Mouse (Mus musculus) neural tube, embryonic 14.5 days (tissue): ENCODE data around the gene Adap1. TPM values are rescaled to one million over a fixed set of nuclear protein-coding genes. Genes with fewer than 3 reads are reported as not detected.

Experiments used
- ATAC-seq: fragments of 200-750 bp; cut with Nextera tagmentation; 2 replicates; pipeline ENCODE4 v1.8.0; 2017; ENCODE audit warnings: low read depth, mild to moderate bottlenecking, moderate TSS enrichment, moderate library complexity
- H3K27ac ChIP-seq: fragments of 300-500 bp; sonication (generic); 2 replicates; pipeline ENCODE4 v1.5.1; 2014; ENCODE audit warnings: low read depth, mild to moderate bottlenecking, control low read depth, low read length, moderate library complexity, mixed read lengths
- H3K27me3 ChIP-seq: fragments of 300-500 bp; sonication (generic); 2 replicates; pipeline ENCODE4 v1.6.1; 2014; ENCODE audit warnings: low read length; ENCODE audit not compliant: control insufficient read depth, insufficient read depth
- H3K36me3 ChIP-seq: fragments of 300-500 bp; sonication (generic); 2 replicates; pipeline ENCODE4 v1.6.1; 2014; ENCODE audit warnings: low read length, mixed read lengths; ENCODE audit not compliant: control insufficient read depth, insufficient read depth
- H3K4me1 ChIP-seq: fragments of 300-500 bp; sonication (generic); 2 replicates; pipeline ENCODE4 v1.6.1; 2014; ENCODE audit warnings: low read length; ENCODE audit not compliant: control insufficient read depth, insufficient read depth
- H3K4me2 ChIP-seq: fragments of 300-500 bp; sonication (generic); 2 replicates; pipeline ENCODE4 v1.6.1; 2014; ENCODE audit warnings: mild to moderate bottlenecking, low read depth, low read length, control low read depth
- H3K4me3 ChIP-seq: fragments of 300-500 bp; sonication (generic); 2 replicates; pipeline ENCODE4 v1.5.1; 2014; ENCODE audit warnings: low read depth, low read length, control low read depth, mixed read lengths
- H3K9ac ChIP-seq: fragments of 300-500 bp; sonication (generic); replicated peaks from 2 replicates; pipeline ENCODE4 v1.6.1; 2014; ENCODE audit warnings: low read depth, mild to moderate bottlenecking, control low read depth, low read length, mixed read lengths
- H3K9me3 ChIP-seq: fragments of 300-500 bp; sonication (generic); 2 replicates; pipeline ENCODE4 v1.6.1; 2016; ENCODE audit warnings: low read length; ENCODE audit not compliant: control insufficient read depth
- WGBS: fragments of 180-500 bp; shearing (Covaris S2); extraction: QIAGEN DNeasy Blood & Tissue Kit; methylation state at CpG from one replicate; pipeline ENCODE4 v1.1.7; 2014; 5-methylcytosine and 5-hydroxymethylcytosine counted together
- polyA plus RNA-seq: library from polyadenylated mRNA; unstranded; fragments of >200 nt; fragmentation: Nextera tagmentation; extraction: Ambion mirVana; gene quantifications from 2 replicates; pipeline ENCODE4 v1.2.1, GENCODE M21; 2014

Adap1 gene
- polyA plus RNA-seq, 1 experiment from 2014 or later = 64.6 TPM

GRCm38 (mm10) chr5:139302101-139302500, 23.3 kb downstream of the Adap1 start:
- no peak for ATAC-seq
- Histone ChIP-seq H3K36me3 (no peaks in the 10 kb centered on the region), H3K4me1 (no peaks in the 10 kb centered on the region), H3K27ac (no peak overlapping the region), H3K4me3 (no peak overlapping the region), H3K9me3 (no peaks in the 10 kb centered on the region), H3K4me2 (no peak overlapping the region), H3K9ac (no peak overlapping the region), H3K27me3 (no peaks in the 10 kb centered on the region)
- 89% methylated on average over 6 of the region's 6 CpGs for WGBS

GRCm38 (mm10) chr5:139297745-139298144, 27.7 kb downstream of the Adap1 start:
- Histone ChIP-seq H3K36me3 (no peaks in the 10 kb centered on the region), H3K27ac (no peak overlapping the region), H3K9me3 (no peaks in the 10 kb centered on the region), H3K4me3 (no peak overlapping the region), H3K4me1 (no peaks in the 10 kb centered on the region), H3K9ac (no peak overlapping the region), H3K4me2 (no peak overlapping the region), H3K27me3 (no peaks in the 10 kb centered on the region)
- ATAC-seq = no peak
- WGBS = 74% methylated on average over 5 of the region's 5 CpGs

GRCm38 (mm10) chr5:139297092-139297491, 28.3 kb downstream of the Adap1 start:
- ATAC-seq = no peak
- H3K9me3 ChIP-seq = no peaks in the 10 kb centered on the region
- no peaks in the 10 kb centered on the region for H3K27me3 ChIP-seq
- H3K27ac ChIP-seq = no peak overlapping the region
- WGBS = 90% methylated on average over 10 of the region's 10 CpGs
- no peak overlapping the region for H3K4me3 ChIP-seq
- no peaks in the 10 kb centered on the region for H3K36me3 ChIP-seq
- H3K4me1 ChIP-seq = no peaks in the 10 kb centered on the region
- H3K4me2 ChIP-seq = no peak overlapping the region
- no peak overlapping the region for H3K9ac ChIP-seq

- WGBS = 84% methylated on average over 2 of the region's 2 CpGs
- Histone ChIP-seq H3K4me2 (no peak overlapping the region), H3K9ac (no peak overlapping the region), H3K9me3 (no peaks in the 10 kb centered on the region), H3K4me1 (no peaks in the 10 kb centered on the region), H3K27ac (no peak overlapping the region), H3K4me3 (no peak overlapping the region), H3K27me3 (no peaks in the 10 kb centered on the region), H3K36me3 (no peaks in the 10 kb centered on the region)
- ATAC-seq = no peak
These were observed 31.3 kb downstream of the Adap1 start for GRCm38 (mm10) chr5:139294089-139294488.

GRCm38 (mm10) chr5:139291811-139292560, 33.4 kb downstream of the Adap1 start:
- Histone ChIP-seq H3K27me3 (no peaks in the 10 kb centered on the region), H3K27ac (no peak overlapping the region), H3K4me2 (no peak overlapping the region), H3K36me3 (no peaks in the 10 kb centered on the region), H3K9me3 (no peaks in the 10 kb centered on the region), H3K9ac (no peak overlapping the region), H3K4me3 (no peak overlapping the region), H3K4me1 (no peaks in the 10 kb centered on the region)
- ATAC-seq = no peak
- 66% methylated on average over 6 of the region's 6 CpGs for WGBS

- Histone ChIP-seq H3K4me1 (no peaks in the 10 kb centered on the region), H3K9me3 (no peaks in the 10 kb centered on the region), H3K27ac (no peak overlapping the region), H3K9ac (no peak overlapping the region), H3K4me2 (no peak overlapping the region), H3K36me3 (no peaks in the 10 kb centered on the region), H3K27me3 (no peaks in the 10 kb centered on the region), H3K4me3 (no peak overlapping the region)
- WGBS = 88% methylated on average over 12 of the region's 12 CpGs
- ATAC-seq = no peak
These were observed 34.8 kb downstream of the Adap1 start for GRCm38 (mm10) chr5:139290467-139291259.

GRCm38 (mm10) chr5:139288591-139288990, 36.8 kb downstream of the Adap1 start:
- Histone ChIP-seq H3K4me1 (no peaks in the 10 kb centered on the region), H3K9ac (no peak overlapping the region), H3K27me3 (no peaks in the 10 kb centered on the region), H3K4me3 (no peak overlapping the region), H3K4me2 (no peak overlapping the region), H3K27ac (no peak overlapping the region), H3K36me3 (no peaks in the 10 kb centered on the region), H3K9me3 (no peaks in the 10 kb centered on the region)
- no peak for ATAC-seq
- 74% methylated on average over 4 of the region's 4 CpGs for WGBS

GRCm38 (mm10) chr5:139287787-139288186, 37.6 kb downstream of the Adap1 start:
- WGBS = 84% methylated on average over 4 of the region's 4 CpGs
- Histone ChIP-seq H3K9me3 (no peaks in the 10 kb centered on the region), H3K27ac (no peak overlapping the region), H3K4me2 (no peak overlapping the region), H3K4me1 (no peaks in the 10 kb centered on the region), H3K36me3 (no peaks in the 10 kb centered on the region), H3K9ac (no peak overlapping the region), H3K27me3 (no peaks in the 10 kb centered on the region), H3K4me3 (no peak overlapping the region)
- ATAC-seq = no peak

GRCm38 (mm10) chr5:139287099-139287498, 38.3 kb downstream of the Adap1 start:
- Histone ChIP-seq H3K27me3 (no peaks in the 10 kb centered on the region), H3K27ac (no peak overlapping the region), H3K4me2 (no peak overlapping the region), H3K9me3 (no peaks in the 10 kb centered on the region), H3K4me3 (no peak overlapping the region), H3K9ac (no peak overlapping the region), H3K36me3 (no peaks in the 10 kb centered on the region), H3K4me1 (no peaks in the 10 kb centered on the region)
- no peak for ATAC-seq
- WGBS = 91% methylated on average over 5 of the region's 5 CpGs
